Comparison of ENCODE assay signal across 9 mouse cellular contexts in genomic region chr6:28974498-28974897, GRCm38 (mm10).
"Had no signal": no experiment of that assay in that cellular context is flagged by ENCODE, and none has a peak within 500 bp of the region (broad histone marks: within the 10 kb centered on the region; RNA-seq: fewer than 3 reads in every experiment).

No protein-coding gene starts in this region.

- DNase-seq: lung, adult 2 months; spleen, adult 18-20 months; thymus, adult 18-20 months; thymus, postnatal 25 days had no signal

- H3K9ac ChIP-seq: liver, embryonic 15.5 days; midbrain, embryonic 13.5 days had no signal

- H3K4me1 ChIP-seq: limb, embryonic 10.5 days; liver, embryonic 15.5 days; midbrain, embryonic 13.5 days had no signal

- H3K4me3 ChIP-seq: limb, embryonic 10.5 days; liver, embryonic 15.5 days; midbrain, embryonic 13.5 days had no signal

- ATAC-seq: lung, postnatal 0 days; midbrain, embryonic 13.5 days had no signal

- H3K36me3 ChIP-seq: limb, embryonic 10.5 days; liver, embryonic 15.5 days; midbrain, embryonic 13.5 days had no signal

- H3K27ac ChIP-seq: limb, embryonic 10.5 days; liver, embryonic 15.5 days; midbrain, embryonic 13.5 days had no signal

- H3K4me2 ChIP-seq: liver, embryonic 11.5 days; liver, embryonic 15.5 days; midbrain, embryonic 13.5 days had no signal

- H3K9me3 ChIP-seq: limb, embryonic 10.5 days; liver, embryonic 15.5 days; midbrain, embryonic 13.5 days had no signal
